Mouse (Mus musculus) neural tube, embryonic 12.5 days (tissue): ENCODE measurements around the gene Nap1l5. TPM values are rescaled to one million over a fixed set of nuclear protein-coding genes. Genes with fewer than 3 reads are reported as not detected.

ENCODE experiments used
- ATAC-seq: fragments of 200-750 bp; cut with Nextera tagmentation; 2 replicates; pipeline ENCODE4 v1.8.0; 2017; ENCODE audit warnings: low read depth, mild to moderate bottlenecking, moderate TSS enrichment, moderate library complexity; ENCODE audit not compliant: low FRiP score
- H3K27ac ChIP-seq: fragments of 300-500 bp; sonication (generic); 2 replicates; pipeline ENCODE4 v1.5.1; 2016
- H3K27me3 ChIP-seq: fragments of 300-500 bp; sonication (generic); replicated peaks from 2 replicates; pipeline ENCODE4 v1.6.1; 2016; ENCODE audit warnings: mild to moderate bottlenecking
- H3K36me3 ChIP-seq: fragments of 300-500 bp; sonication (generic); 2 replicates; pipeline ENCODE4 v1.6.1; 2016; ENCODE audit warnings: mild to moderate bottlenecking
- H3K4me1 ChIP-seq: fragments of 300-500 bp; sonication (generic); 2 replicates; pipeline ENCODE4 v1.6.1; 2016
- H3K4me2 ChIP-seq: fragments of 300-500 bp; sonication (generic); replicated peaks from 2 replicates; pipeline ENCODE4 v1.6.1; 2016; ENCODE audit warnings: mild to moderate bottlenecking
- H3K4me3 ChIP-seq: fragments of 300-500 bp; sonication (generic); 2 replicates; pipeline ENCODE4 v1.5.1; 2016
- H3K9ac ChIP-seq: fragments of 300-500 bp; sonication (generic); 2 replicates; pipeline ENCODE4 v1.6.1; 2016; ENCODE audit warnings: mild to moderate bottlenecking
- H3K9me3 ChIP-seq: fragments of 300-500 bp; sonication (generic); 2 replicates; pipeline ENCODE4 v1.6.1; 2016; ENCODE audit warnings: mild to moderate bottlenecking
- WGBS: fragments of 180-500 bp; shearing (Covaris S2); methylation state at CpG from one replicate; pipeline ENCODE4 v1.1.7; 2016; 5-methylcytosine and 5-hydroxymethylcytosine counted together
- polyA plus RNA-seq: library from polyadenylated mRNA; unstranded; fragments of >200 nt; fragmentation: Nextera tagmentation; extraction: Ambion mirVana; gene quantifications from 2 replicates; pipeline ENCODE4 v1.2.1, GENCODE M21; 2016

The Nap1l5 gene
- polyA plus RNA-seq, 1 experiment from 2014 or later, result 72.7 TPM

- no peak overlapping the region for H3K4me3 ChIP-seq
- ATAC-seq, result no peak
- no peak overlapping the region for H3K4me2 ChIP-seq
- H3K9ac ChIP-seq, result no peak overlapping the region
- no peaks in the 10 kb centered on the region for H3K4me1 ChIP-seq
- no peaks in the 10 kb centered on the region for H3K27me3 ChIP-seq
- no peaks in the 10 kb centered on the region for H3K9me3 ChIP-seq
- no peak overlapping the region for H3K27ac ChIP-seq
- no peaks in the 10 kb centered on the region for H3K36me3 ChIP-seq
- WGBS, result 89% methylated on average over 9 of the region's 9 CpGs
These were observed 44.4 kb downstream of the Nap1l5 start for GRCm38 (mm10) chr6:58862446-58862993.

GRCm38 (mm10) chr6:58859517-58859916 is 47.4 kb downstream of the Nap1l5 start:
- no peaks in the 10 kb centered on the region for H3K4me1 ChIP-seq
- H3K27ac ChIP-seq, result no peak overlapping the region
- no peak for ATAC-seq
- 91% methylated on average over 4 of the region's 4 CpGs for WGBS
- no peaks in the 10 kb centered on the region for H3K36me3 ChIP-seq
- H3K4me2 ChIP-seq, result no peak overlapping the region
- no peaks in the 10 kb centered on the region for H3K27me3 ChIP-seq
- no peak overlapping the region for H3K4me3 ChIP-seq
- no peaks in the 10 kb centered on the region for H3K9me3 ChIP-seq
- no peak overlapping the region for H3K9ac ChIP-seq

DNA sequence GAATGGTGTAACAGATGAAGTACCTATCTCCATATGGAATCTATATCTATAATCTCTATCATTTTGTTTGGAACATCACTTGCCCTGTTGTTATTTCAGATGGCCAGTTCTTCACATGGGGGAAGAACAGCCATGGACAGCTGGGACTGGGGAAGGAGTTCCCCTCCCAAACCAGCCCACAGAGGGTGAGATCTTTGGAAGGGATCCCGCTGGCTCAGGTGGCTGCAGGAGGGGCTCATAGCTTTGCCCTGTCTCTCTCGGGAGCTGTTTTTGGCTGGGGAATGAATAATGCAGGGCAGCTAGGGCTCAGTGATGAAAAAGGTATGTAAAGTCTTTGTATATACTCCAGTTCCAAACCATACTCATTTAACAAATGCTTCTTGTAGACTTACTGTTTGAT is 50.4 kb downstream of the Nap1l5 start:
- H3K27me3 ChIP-seq, result no peaks in the 10 kb centered on the region
- no peak overlapping the region for H3K4me3 ChIP-seq
- no peak overlapping the region for H3K4me2 ChIP-seq
- H3K9me3 ChIP-seq, result no peaks in the 10 kb centered on the region
- H3K9ac ChIP-seq, result no peak overlapping the region
- 72% methylated on average over 2 of the region's 2 CpGs for WGBS
- no peaks in the 10 kb centered on the region for H3K36me3 ChIP-seq
- H3K4me1 ChIP-seq, result no peaks in the 10 kb centered on the region
- no peak overlapping the region for H3K27ac ChIP-seq
- ATAC-seq, result no peak

DNA sequence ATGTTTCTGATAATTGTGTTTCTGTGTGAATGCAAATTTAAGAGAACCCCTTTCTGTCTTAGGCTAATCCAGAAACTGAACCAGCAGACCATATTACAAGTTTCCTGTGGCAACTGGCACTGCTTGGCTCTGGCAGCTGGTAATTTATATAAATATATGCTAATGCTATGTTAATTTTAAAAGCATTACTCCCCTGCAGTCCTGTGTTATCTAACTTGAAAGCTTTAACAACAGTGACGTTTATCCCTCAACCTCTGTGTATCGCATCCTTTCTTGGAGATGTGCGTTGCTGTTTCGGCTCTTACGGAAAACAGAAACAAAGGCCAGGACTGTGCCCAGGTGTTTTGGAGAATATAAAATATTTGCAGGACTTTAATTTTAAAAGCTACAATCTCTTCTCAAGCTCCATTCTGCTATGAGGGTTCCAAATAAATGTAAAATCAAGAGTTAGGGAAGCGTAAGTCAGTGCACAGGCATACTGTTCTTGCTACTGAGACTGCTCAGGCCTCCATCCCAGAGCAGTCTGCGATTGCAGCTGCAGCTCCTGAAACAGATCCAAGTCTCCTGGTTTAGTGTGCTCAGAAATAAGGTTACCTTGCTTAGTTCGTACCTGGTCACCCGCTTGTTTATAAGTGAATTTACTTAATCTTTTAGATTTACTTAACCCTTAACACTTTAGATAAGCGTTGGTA is 51.1 kb downstream of the Nap1l5 start:
- no peak overlapping the region for H3K27ac ChIP-seq
- H3K9ac ChIP-seq, result no peak overlapping the region
- H3K4me1 ChIP-seq, result no peaks in the 10 kb centered on the region
- H3K9me3 ChIP-seq, result no peaks in the 10 kb centered on the region
- no peak for ATAC-seq
- 86% methylated on average over 10 of the region's 10 CpGs for WGBS
- no peaks in the 10 kb centered on the region for H3K36me3 ChIP-seq
- H3K27me3 ChIP-seq, result no peaks in the 10 kb centered on the region
- no peak overlapping the region for H3K4me2 ChIP-seq
- no peak overlapping the region for H3K4me3 ChIP-seq

Other genes starting within 250 kb of the Nap1l5 start
- gene Herc3, start 75.6 kb downstream of the Nap1l5 start, polyA plus RNA-seq, result 15.9 and 16.4 TPM in 2 replicates
- gene Fam13a, start 117.5 kb upstream of the Nap1l5 start, polyA plus RNA-seq, result 4.5 and 5.7 TPM in 2 replicates